Mouse (Mus musculus): ENCODE data around the gene Rab3il1. TPM values are rescaled to one million over a fixed set of nuclear protein-coding genes. Genes with fewer than 3 reads are reported as not detected.

Rab3il1 gene
- total RNA-seq, 2 experiments from 2014 or later: 9.3 to 10.1 TPM

DNA sequence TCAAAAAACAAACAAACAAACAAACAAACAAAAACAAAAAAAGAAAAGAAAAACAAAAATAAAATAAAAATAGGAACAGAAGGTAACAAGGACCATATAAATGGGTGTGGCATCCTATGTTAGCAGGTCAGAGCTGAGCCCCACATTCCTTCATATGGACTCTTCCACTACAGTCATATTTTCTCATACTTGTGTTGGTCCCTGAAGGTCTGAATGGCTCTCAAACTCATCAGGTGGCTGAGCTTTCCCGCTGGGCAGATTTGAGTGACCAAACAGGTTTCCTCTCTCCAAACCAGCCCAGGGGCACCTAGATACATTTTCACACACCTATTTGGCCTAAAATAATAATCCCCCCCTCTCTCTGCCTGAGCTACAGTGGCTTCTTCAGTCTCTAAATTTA, 9.9 kb downstream of the Rab3il1 start:
- no peak for DNase-seq (ENCODE audit: low spot score in 2 of 2)

DNA sequence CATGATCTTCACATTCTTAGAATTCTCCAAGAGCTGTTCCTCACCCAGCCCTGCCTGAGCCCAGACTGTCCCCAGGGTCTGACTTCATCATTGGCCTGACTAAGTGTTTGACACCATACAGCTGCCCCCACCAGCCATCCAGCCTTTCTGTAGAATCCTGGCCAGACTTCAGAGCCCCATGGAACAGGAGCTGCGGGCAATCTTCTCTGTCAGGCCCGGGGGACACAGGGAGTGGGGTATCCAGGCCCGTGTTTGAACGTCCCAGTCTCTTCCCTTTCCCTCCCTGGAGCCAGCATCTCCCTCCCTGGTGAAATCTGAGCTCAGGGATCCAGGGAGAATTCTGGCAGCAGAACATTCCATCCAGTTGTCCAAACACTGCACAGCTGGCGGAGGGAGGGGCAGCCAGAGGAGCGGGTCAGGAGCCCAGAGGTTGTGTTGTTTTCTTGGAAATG, 11.4 kb downstream of the Rab3il1 start:
- DNase-seq (ENCODE audit: low spot score in 2 of 2): no peak

DNA sequence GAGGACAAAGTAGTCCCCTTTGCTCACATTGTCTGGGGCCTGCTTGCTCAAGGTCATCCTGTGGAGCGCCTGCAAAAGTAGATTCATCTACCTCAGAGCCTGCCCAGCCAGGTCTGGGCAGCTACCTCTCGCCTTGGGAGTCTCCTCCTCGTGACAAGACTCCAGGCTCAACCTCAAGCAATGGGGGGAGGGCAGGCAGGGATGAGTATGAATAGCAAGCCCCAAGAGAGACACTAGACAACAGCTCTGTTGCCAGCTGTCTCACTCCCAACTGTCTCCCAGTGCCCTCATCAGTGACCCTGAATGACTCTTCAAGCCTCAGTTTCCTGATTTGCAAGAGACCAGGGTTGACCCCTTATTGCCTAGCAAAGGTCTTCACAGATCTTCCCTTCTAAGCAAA, 11.9 kb downstream of the Rab3il1 start:
- DNase-seq (ENCODE audit: low spot score in 2 of 2): no peak

DNA sequence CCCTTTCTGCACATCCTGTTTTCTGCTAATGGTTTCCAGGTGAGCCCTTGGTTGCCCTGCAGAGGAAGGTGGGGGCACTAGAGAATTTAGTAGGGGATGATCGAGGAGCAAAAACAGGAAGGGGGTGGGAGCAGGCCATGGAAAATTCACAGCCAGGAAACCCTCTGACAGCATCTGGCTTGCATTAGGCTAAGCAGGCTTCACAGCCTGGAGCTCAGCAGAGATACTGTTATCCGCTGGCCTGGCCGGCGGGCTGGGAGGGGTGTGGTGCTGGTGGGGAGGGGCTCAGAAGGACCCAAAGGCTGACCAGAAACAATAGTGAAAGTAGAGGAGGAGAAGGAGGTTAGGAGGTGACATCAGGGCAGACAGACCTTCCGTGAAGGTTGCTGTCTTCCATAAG, 12.4 kb downstream of the Rab3il1 start:
- DNase-seq (ENCODE audit: low spot score in 2 of 2): no peak

DNA sequence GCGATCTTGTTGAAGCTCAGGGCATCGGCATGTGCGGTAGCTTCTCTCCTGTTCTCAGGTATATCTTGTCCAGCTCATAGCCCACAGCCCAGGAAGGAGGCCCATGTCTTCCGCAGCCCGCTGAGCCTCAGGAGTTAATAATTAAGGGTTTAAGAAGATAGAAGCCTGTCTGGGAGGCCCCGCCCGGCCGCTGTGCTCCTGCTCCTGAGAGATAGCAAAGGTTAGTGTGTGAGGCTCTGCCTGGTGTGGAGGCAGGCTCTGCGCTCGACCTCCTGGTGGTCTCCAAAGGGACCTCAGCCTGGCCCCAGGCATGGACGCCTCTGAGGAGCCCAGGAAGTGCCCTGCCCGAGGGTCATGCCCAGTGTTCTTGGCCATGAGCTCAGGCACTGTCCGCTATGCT, 13.4 kb downstream of the Rab3il1 start:
- DNase-seq (ENCODE audit: low spot score in 2 of 2): no peak

DNA sequence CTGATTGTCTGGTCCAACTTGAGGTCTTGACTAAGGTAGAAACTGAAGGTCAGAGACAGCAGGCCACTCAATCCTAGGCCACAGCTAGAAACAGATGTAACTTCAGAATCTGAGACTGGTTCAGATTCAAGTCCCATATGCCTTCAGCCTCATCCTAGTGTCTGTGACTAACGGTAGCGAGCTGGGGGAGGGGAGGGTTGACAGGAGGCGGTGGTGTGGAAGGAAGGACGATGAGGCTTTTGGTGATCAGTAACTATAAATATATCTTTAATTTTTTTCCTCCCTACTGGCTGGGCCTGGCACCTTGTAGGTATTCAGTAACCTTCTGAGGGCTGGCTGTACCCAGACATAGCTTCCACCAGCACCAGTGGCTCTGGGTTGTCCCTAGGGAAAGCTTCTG, 14.0 kb downstream of the Rab3il1 start:
- DNase-seq (ENCODE audit: low spot score in 2 of 2): no peak

DNA sequence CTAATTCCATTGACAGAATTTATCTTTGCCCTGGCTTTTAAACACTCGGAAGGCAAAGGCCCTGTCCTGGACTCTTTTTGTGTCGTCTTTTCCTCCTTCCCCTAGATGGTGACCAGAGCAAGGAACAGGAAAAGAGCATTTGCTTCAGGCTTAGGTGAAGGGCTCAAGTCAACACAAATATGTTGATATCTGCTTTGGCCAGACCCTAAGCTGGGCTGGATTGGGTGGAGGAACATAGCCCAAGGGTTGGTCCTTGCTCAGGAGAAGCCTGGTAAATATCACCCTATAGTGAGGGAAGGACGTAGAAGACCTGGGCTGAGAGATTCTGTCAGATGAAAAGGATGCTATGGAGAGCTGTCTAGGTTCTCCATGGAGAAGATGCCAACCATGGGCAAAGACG, 14.7 kb downstream of the Rab3il1 start:
- no peak for DNase-seq (ENCODE audit: low spot score in 2 of 2)

DNA sequence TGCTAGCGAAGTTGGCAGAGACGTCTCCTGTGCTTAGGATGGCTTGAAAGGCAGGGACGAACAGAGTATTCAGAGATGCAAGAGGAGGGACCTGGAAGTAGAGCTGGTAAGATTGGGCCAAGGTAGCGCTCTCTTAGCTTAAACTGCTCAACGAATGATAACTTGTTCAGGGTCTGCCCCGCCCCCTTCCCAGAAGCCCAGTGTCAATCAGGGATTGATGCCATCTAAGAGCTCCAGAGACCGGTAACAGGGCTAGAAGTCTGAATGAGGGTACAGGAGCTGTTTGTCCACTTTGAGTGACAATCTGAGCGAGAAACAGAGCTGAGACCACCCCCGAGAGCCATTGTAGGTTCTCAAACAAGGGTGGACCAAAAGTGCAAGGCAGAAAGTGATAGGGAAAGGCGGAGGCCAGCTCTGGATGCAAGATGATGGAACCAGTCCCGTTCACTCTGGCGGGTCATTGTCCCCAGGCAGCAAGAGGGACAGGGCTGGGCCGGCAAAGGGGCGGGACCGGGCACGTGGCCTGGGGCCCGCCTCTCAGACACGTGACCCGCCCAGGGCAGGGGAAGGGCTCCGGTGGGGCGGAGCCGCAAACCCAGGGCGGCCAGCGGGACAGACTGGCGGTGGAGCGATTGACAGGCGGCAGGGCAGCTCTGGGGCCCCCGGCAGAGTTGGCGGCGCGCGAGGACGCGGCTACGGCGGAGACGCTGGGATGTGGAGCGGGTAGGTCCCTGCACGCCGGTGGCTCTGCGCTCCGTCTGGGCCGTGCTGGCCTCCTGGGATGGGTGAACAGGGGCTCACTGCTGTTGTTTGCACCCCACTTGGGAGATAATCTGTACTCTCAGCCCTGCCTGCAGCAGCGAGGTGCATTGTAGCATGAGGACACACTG, 16.4 kb downstream of the Rab3il1 start:
- DNase-seq (ENCODE audit: low spot score in 2 of 2): peak; percentile 77 to 80

DNA sequence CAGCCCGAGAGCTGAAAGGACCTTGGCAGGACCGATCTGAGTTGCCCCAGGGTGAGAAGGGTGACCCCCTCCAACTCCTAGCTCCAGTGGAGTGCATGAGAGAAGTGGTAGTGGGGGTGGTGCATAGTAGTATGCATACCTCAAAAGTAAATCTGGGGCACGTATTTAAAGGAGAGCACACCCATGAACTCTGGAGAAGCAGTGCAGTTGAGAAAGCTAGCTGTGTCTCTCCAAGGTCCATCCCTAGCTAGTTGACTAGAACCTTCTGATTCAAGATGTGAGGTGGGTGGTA, 17.0 kb downstream of the Rab3il1 start:
- DNase-seq (ENCODE audit: low spot score in 2 of 2): no peak

DNA sequence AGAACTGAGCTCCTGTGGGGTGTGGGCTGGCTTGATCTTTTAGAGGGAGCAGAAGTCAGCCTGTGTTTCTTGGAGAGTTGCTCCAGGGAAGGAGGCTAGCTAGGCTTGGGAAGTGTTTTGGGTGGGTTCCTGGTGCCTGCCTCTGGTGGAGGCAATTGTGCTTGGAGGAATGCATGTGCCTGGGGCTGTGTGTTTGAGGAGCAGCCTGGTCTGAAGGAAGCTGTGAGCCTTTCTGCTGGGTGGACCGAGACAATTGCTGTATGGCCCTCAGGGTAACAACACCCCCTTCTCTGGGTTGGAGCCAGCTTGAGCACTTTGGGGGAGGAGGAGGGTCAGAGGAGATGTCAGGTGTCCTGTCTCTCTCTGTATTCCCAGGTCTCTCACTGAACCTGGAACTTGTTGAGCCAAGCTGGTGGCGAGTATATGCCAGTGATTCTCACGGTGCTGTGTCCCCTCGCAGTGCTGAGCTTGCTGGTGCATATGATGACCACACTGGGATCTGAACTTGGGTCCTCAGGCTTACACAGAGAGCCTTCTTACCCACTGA, 17.8 kb downstream of the Rab3il1 start:
- DNase-seq (ENCODE audit: low spot score in 2 of 2): no peak

DNA sequence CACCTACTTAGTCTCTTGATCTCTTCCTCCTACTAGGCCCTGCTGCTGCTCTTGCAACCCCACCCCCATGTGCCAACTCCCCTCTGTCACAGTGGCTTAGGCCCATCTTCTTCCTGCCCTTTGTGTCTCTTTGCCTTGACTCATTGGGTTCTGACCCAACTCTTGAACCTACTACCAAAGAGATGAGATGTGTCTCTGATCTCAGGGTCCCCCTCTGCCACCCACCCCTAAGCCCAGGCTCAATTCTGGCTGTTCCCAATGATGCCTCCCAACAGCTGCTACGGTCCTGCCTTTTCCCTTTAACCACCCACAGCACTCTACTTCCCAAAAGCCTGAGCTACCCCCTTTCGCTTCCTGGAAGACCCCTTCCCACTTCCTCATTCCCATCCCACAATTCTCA, 20.5 kb downstream of the Rab3il1 start:
- DNase-seq (ENCODE audit: low spot score in 2 of 2): no peak

DNA sequence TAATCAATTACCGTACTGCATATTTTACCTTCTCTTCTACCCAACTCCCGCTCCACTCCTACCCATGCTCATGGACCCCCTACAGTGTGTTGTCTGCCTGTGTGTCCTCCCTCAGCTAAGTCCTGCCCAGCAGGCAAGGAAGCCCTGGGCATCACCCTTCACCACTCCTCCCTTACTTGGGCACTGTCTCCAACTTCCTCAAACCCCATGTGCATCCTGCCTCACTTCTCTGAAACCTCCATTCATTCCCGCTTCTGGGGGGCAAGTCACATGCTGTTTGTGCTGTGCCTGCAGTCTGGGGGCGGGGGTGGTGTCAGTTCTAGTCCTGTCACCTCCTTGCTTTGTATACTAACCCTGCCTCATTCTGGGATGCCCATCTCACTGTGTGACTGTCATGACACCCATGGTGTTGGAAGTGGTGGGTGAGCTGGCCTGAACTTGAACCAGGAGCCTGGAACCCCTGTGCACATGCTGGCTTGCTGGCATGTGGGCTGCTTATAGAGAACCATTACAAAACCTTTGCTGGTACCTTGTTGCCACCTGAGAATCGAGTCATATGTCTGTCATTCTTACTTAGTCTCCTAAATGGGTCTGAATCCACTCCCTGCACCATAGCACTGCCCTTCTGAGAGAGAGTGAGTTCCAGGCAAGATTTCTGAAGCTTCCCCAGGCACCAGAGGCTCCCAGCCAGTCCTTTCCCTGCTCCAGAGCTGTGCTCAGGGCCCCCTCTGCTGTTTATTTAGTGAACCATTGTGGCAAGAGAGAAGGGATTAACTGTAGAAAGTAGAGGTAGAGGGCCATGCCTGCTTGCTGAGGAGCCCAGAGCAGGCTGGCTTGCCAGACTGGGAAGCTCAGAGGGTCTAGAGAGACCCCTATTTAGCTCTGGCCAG, 21.2 kb downstream of the Rab3il1 start:
- DNase-seq (ENCODE audit: low spot score in 2 of 2): peak; percentile 61 to 75

DNA sequence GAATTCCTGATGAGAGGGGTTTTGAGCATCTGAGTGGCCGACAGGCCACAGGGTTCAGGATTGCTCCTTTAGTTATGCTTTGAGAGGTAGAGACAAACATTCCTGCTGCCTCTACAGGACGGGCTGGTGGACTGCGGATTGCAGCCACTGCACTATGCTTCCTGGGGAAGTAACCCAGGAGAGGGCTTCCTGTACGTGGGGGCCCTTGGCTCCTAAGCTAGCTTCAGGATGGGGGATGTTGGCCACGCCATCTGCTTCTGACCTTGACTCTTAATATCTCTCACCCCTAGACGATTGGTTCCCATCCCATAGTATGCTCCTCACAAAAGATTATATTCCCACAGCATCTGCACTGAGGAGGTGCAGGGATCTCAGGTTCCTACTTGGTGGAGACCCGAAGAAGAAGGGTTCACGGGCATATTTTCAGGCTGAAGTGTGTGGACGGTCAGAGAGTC, 21.9 kb downstream of the Rab3il1 start:
- no peak for DNase-seq (ENCODE audit: low spot score in 2 of 2)

DNA sequence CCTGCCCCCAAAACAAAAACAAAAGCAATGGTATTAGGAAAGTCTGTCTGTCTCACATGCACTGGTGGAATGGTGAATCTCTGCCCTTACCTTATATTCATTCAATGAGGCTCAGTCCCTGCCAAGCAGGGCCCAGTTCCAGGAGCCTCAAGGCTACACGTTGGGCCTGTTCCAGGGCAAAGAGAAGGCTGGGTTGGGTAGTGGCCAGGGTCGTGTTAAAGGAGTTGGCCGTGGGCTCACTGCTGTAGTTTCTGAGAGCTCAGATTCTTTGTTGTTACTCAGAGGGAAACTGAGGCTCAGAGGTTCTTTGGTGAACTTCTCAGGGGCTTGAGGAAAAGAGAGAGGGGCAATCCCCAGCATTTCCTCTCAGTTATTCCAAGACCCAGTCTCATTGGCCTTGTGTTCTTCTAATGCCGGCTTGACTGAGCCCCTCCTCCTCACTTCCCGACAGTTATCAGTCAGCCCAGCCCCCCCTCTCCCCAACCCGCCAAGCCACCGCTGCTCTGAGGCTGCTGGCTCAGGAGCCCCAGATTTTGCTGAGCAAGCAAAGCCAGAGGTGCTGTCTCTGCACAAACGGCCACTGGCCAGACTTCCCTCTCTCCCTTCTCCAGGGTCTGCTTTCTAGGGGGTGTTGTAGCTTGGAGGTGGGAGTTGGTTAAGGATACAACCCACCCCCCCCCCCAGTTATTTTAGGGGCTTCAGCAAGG, 23.9 kb downstream of the Rab3il1 start:
- peak in 1 of 2 experiments; percentile 34 for DNase-seq (ENCODE audit: low spot score in 2 of 2)

DNA sequence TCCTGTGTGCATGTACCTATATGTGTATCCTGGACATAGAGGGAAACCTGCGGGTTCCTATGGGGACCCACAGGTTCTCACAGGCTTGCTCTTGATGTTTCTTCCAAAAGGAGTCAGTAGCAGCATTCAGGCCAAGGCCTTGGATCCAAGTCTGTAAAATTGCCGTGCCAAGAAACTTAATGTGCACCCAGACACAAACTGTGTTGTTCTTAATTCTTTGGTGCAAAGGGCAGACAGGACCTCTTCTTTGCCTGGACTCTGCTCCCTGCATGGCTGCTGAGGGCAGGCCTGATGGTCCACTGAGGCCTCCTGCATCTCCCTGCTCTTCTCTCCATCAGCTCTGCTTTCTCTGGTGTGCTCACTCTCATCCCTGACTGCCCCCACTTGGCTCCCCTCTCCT, 28.3 kb downstream of the Rab3il1 start:
- no peak for DNase-seq (ENCODE audit: low spot score in 2 of 2)

DNA sequence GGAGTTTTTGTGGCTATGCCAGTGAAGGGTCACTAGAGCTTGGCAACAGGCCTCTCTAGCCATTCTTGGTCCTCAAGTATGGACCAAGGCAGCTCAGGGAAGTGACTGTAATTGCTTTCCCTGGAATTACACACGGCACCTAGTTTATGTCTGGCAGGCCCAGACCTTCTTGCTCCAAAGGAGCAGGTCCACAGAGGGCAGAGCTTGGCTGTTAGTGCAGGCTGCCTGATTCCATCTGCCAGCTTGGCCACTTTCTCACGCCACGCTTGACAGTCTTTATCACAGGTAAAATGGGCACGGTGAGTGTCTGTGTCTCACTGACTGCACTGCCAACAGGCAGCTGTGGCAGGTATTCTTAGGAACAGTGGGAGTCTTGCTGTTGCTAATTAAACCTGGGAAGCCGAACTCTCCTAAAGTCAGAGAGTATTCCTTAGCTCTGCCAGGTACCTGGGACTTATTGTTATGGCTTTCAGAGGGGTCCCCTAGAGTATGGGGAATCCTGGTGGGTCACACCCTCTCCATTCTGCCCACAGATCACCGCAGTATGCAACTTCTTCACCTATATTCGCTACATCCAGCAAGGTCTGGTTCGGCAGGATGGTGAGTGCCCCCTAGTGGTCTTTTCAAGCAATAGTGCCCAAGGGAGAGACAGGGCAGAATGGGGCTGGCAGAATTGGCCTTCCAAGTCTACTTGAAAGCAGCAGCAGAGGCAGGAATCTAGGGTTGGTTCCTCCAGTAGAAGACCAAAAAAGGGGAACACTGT, 31.9 kb downstream of the Rab3il1 start:
- DNase-seq (ENCODE audit: low spot score in 2 of 2): peak; percentile 46 to 71

DNA sequence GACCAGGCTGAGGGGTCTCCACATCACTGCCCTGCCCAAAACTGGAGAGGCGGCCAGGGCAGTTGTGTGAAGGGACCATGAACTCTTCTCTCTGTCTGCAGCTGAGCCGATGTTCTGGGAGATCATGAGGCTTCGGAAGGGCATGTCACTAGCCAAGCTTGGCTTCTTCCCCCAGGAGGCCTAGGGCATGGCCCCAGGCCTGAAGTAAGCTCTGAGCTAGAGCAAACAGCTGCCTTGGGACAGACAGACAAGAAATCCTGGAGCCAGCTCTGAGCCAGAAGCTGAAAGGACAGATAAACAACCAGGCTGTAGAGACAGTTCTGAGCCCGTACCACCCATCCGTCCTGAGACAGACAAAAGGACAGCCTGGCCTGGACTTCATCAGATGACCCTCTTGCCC, 32.9 kb downstream of the Rab3il1 start:
- DNase-seq (ENCODE audit: low spot score in 2 of 2): no peak

DNA sequence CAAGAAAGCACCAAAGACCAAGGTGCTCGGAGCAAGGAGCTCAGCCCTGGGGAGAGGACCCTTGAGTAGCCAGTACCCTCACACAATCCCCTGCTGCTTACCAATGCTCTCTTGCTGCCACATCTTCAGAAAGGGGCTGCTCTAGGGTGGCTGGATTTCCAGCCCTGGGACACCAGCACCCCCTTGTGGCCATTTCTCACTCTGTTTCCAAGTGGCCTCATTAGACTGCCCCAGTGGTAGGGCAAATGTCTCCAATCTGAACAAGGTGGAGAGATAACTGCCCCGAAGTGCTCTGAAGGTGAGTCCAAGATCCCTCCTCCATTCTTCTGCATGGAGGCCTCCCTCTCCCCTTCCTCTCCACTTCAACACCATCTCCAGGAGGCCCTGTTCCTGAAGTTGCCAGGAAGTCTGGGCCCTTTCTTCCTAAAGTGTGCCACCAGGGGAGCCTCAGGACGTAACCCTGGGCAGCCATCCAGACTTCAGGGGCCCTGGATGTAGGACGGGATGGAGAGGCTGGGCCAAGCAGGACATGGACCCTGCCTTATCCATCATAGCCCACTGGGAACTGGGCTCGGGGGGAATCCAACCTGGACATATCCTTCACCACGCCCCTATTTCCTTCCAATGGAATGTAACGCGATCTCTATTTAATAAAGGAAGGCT, 33.4 kb downstream of the Rab3il1 start:
- peak; percentile 55 to 85 for DNase-seq (ENCODE audit: low spot score in 2 of 2)

DNA sequence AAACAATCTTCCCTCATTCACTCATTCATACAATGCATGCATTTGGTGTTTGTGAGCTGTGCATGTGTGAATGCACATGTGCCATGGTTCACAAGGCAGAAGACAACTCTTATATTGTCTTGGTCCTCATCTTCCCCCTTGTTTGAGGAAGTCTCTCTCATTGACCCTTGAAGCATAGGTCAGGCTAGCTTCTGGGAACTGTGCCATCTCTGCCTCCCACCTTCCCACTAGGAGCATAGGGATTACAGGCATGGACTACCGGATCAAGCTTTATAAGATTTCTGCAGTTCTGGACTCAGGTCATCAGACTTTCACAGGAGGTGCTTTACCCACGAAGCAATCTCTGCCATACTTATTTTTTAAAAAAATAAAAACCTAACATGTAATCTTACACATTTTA, 36.1 kb downstream of the Rab3il1 start:
- DNase-seq (ENCODE audit: low spot score in 2 of 2): no peak

DNA sequence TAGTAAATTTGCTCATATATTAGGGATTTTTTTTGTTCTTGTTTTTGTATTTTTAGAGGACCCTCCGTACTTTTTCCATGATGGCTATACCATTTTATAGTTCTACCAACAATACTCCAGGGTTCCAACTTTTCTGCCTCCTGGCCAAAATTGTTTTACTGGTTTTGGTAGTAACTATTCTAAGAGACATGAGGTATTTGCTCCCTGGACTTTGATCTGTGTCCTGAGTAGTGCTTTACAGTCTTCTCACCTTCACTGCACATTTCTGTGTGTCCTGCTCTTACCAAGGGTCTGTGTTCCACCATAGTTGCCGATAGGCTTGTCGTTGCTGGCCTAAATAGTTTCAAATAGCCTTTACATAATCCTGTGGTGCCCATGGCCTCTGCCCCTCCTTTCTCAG, 36.9 kb downstream of the Rab3il1 start:
- no peak for DNase-seq (ENCODE audit: low spot score in 2 of 2)

Data from layer of hippocampus, adult 18-20 months (tissue).